Mouse (Mus musculus) embryonic stem cell, embryonic (primary cell): ENCODE measurements around the gene Ntf5.

Experiments
- CTCF ChIA-PET, 4 experiments: fragments of 300-600 bp in 2 of 4; fragments of 350-600 bp in 2 of 4; sonication (Branson Sonifier 250); formaldehyde crosslinking; loops; one replicate each; lab custom pipeline; 2022; ENCODE audit warnings: inconsistent platforms in 2 of 4; lab: Charles Lee
- POLR2A ChIA-PET, 4 experiments: fragments of 300-600 bp in 2 of 4; fragments of 350-600 bp in 2 of 4; sonication (Branson Sonifier 250); formaldehyde crosslinking; loops; one replicate each; lab custom pipeline; 2022; ENCODE audit warnings: antibody characterized with exemption in 4 of 4, inconsistent platforms in 1 of 4; lab: Charles Lee

Ntf5 gene

DNA sequence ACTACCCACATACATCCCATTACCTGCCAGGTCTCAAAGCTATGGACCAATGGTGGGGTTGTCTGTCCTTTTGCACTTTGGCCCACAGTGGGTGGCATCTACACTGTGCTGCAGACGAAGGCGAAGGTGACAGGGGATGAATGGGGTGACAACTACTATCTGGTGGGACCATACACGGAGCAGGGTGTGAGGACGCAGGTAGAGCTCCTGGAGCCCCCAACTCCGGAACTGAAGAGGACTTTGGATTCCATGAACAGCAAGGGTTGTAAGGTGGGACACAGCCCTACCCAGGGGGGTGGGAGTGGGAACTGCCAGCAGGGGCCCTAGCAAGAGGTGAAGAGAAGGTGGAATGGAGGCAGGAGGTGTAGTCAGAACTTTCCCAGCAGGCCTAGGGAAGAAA is 22.9 kb downstream of the Ntf5 start:
- CTCF ChIA-PET = interaction anchor here (0.7 to 5.1 kb wide), 14 partner anchors 11 to 388 kb away, joined by 3 to 44 read pairs (median 4); partner anchors contain the start of genes Kcna7 (in 1 of the 4) and Snrnp70 (in 1 of the 4)
- POLR2A ChIA-PET = interaction anchor here in 3 of 4 experiments (0.6 to 10.2 kb wide), 28 partner anchors 12 to 282 kb away, joined by 3 to 114 read pairs (median 6); partner anchors contain the start of genes Ftl1 (in 3 of the 3), Lhb (in 2 of the 3), Snrnp70 (in 2 of the 3) and Aldh16a1 (in 1 of the 3)

DNA sequence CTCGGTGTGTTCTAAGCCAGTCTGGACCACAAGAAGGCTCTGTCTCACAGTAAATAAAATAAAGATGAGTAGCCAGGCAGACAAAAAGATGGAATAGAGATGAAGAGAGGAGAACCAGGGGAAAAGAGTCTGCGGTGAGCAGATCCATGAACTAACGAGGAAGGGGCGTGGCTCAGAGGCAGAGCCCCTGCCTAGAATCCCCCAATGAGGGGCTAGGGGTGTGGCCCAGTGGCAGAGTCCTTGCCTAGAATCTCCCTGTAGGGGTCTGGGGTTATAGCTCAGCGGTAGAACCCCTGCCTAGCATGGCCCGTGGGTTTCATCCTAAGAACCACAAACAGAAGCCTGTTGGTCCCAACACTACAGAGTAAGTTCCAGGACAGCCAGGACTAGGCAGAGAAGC is 23.6 kb downstream of the Ntf5 start:
- POLR2A ChIA-PET = interaction anchor here in 3 of 4 experiments (0.5 to 10.2 kb wide), 39 partner anchors 10 to 369 kb away, joined by 3 to 114 read pairs (median 5); partner anchors contain the start of genes Ftl1 (in 3 of the 3), Lhb (in 2 of the 3), Ntf5 (in 2 of the 3) and Snrnp70 (in 2 of the 3)

DNA sequence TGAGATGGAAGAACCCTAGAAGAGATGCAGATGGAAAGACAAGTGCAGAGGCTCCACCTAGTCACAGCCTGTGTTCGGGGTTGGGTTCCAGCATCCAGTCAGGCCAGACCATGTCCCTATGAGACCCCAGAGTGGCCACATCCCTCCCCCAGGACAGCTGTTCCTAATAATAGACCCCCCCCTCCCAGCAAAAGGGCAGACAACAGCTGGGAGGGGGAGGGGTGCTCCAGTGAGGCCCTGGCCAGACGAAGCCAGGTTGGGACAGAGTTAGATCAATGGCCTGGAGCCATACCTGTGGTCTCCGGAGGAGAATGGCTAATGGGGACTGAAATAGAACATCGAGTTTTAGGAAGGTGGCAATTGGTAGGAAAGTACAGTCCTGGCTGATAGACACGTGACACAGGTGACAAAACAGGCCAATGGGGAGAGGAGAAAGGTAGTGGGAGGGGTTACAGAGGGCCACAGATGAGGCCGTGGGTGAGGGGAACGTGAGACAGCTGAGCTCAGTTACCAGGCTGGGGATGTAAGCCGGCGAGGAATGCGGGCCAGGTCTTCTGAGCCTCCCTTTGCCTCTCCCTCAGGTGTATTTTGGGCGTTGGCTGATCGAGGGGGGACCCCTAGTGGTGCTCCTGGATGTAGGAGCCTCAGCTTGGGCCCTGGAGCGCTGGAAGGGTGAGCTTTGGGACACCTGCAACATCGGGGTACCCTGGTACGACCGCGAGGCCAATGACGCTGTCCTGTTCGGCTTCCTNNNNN is 24.2 kb downstream of the Ntf5 start, which contains the start of gene Ruvbl2:
Gene Ruvbl2, minus strand, starts transcription at position 576 of the 756 bp plus-strand sequence.
- POLR2A ChIA-PET = interaction anchor here in 3 of 4 experiments (0.5 to 10.2 kb wide), 44 partner anchors 10 to 370 kb away, joined by 3 to 114 read pairs (median 5); partner anchors contain the start of genes Ftl1 (in 3 of the 3), Lhb (in 2 of the 3), Ntf5 (in 2 of the 3) and Snrnp70 (in 2 of the 3)
- CTCF ChIA-PET = interaction anchor here (0.7 to 5.1 kb wide), 26 partner anchors 10 to 283 kb away, joined by 3 to 44 read pairs (median 4); partner anchors contain the start of genes Kcna7 (in 2 of the 4), Lhb (in 1 of the 4) and Slc6a21 (in 1 of the 4)

More for the DNA sequence above, 23.6 kb downstream of the Ntf5 start:
- CTCF ChIA-PET = interaction anchor here (0.7 to 5.1 kb wide), 20 partner anchors 10 to 388 kb away, joined by 3 to 44 read pairs (median 4); partner anchors contain the start of genes Kcna7 (in 2 of the 4), Lhb (in 1 of the 4), Slc6a21 (in 1 of the 4) and Snrnp70 (in 1 of the 4)

DNA sequence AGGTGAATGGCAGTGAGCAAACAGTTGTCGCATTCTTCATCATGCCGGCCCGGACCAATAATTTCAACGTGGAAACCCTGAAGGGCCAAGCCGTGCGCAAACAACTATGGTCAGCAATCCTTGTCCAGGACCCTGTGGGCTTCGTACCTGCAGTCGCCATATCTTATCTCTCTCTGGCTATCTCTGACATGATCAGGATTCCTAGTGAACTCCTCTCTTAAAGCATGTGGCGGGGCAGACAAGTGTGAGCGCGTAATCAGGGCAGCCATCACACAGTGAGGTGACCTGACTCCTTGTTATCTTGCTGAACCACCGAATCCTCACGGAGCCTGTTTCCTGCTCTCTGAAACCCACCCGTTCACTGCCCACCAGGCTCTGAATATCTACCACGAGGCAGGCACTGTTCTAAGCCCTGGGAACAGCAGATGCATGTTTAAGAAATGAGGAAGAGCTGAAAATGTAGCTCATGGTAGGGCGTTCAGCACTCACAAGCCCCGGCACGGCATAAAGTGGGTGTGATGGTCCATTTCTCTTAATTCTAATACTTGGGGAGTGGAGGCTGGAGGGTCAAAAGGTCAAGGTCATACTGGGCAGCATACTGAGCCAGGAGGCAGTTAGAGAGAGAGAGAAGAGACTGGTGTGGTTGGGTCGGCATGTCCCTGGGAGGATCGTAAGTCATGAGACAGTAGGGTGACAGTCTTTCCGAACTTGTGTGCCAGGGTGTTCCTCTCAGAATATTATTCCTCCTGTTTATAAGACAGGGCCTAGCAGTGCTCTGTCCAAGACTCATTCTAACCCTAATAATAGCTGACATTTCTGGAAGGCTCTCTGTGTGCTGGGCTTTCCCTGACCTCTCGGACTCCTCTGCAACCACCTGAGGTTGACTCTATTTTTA is 30.3 kb downstream of the Ntf5 start:
- ChIA-PET CTCF (interaction anchor here in 3 of 4 experiments (0.5 to 2.2 kb wide), 3 partner anchors 9 to 143 kb away, joined by 3 to 12 read pairs (median 4); partner anchors contain the start of gene Gys1 (in 2 of the 3)), POLR2A (interaction anchor here in 3 of 4 experiments (0.6 to 3.4 kb wide), 14 partner anchors 9 to 228 kb away, joined by 3 to 18 read pairs (median 4); partner anchors contain the start of genes Ftl1 (in 3 of the 3), Gys1 (in 2 of the 3), Kcna7 (in 1 of the 3) and Tead2 (in 1 of the 3))

DNA sequence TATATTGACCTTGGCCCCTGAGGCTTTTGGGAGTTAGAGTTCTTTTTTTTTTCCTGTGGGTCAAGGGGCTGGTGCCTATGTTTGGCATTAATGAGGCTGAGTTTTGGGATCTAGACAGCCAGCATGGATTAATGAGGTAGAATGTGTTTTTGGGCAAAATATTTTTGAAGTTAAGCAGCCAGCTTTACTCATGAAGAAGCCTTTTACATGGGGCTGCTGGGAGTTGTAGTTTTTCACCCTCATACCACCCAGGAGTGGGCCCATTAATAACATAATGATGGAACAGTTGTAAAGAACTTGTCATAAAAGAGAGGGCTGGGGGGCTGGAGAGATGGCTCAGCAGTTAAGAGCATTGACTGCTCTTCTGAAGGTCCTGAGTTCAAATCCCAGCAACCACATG is 33.1 kb downstream of the Ntf5 start:
- CTCF ChIA-PET = interaction anchor here (0.6 to 3.9 kb wide), 22 partner anchors 9 to 181 kb away, joined by 3 to 44 read pairs (median 6); partner anchors contain the start of genes Kcna7 (in 3 of the 4), Ruvbl2 (in 3 of the 4), Gys1 (in 2 of the 4) and Bax (in 1 of the 4)
- POLR2A ChIA-PET = interaction anchor here (0.5 to 5.7 kb wide), 16 partner anchors 10 to 273 kb away, joined by 3 to 102 read pairs (median 20); partner anchors contain the start of genes Bax (in 3 of the 4), Ftl1 (in 2 of the 4), Gys1 (in 2 of the 4) and Ruvbl2 (in 2 of the 4)

DNA sequence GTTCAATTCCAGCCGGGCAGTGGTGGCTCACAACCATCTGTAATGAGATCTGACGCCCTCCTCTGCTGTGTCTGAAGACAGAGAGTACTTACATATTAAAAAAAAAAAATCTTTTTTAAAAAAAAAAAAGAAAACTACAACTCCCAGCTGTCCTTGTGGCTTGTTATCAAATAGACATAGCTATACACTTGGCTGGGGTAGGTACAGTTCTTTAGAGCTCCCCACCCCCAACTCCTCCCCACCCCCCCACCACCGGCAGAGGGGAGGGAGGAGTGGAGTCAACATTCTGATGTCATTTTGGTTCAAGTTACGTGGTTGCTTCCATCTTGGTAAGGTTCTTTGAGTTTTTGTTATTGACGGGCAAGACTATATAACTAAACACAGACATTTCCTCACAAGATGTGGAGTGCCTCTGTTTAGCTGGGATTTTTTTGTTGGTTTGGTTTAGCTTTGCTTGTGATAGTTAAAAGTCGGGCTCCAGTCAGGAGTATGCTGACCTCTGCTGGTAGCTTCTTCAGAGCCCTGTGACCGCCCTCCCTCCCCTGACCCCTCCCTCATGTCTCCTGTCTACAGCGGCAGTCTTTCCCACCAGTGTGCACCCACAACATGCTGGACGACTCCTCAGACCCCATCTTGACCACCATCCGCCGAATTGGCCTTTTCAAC is 34.0 kb downstream of the Ntf5 start:
- POLR2A ChIA-PET = interaction anchor here (0.5 to 5.7 kb wide), 84 partner anchors 7 to 1627 kb away, joined by 3 to 102 read pairs (median 4); partner anchors contain the start of genes Ftl1 (in 4 of the 4), Bax (in 3 of the 4), Gys1 (in 3 of the 4) and Kcna7 (in 3 of the 4)
- CTCF ChIA-PET = interaction anchor here (0.6 to 3.9 kb wide), 71 partner anchors 9 to 353 kb away, joined by 3 to 44 read pairs (median 4); partner anchors contain the start of genes Gys1 (in 4 of the 4), Kcna7 (in 4 of the 4), Ruvbl2 (in 4 of the 4) and Ntf5 (in 2 of the 4)

DNA sequence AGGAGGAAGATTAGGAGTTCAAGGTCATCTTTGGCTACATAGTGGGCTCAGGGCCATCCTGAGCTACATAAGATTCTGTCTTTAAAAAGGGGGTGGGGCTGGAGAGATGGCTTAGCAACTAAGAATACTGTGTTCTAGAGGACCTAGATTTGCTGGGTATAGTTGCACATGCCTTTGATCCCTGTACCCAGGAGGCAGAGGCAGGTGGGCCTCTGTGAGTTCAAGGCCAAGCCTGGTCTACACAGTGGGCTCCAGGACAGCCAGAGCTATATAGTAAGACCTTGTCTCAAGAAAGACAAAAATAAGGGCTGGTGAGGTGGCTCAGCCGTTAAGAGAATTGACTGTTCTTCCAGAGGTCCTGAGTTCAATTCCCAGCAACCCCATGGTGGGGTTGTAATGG is 36.5 kb downstream of the Ntf5 start:
- POLR2A ChIA-PET = interaction anchor here (0.5 to 5.7 kb wide), 27 partner anchors 8 to 248 kb away, joined by 3 to 102 read pairs (median 5); partner anchors contain the start of genes Ftl1 (in 4 of the 4), Bax (in 2 of the 4), Gys1 (in 2 of the 4) and Ruvbl2 (in 2 of the 4)
- CTCF ChIA-PET = interaction anchor here in 3 of 4 experiments (0.6 to 3.9 kb wide), 13 partner anchors 11 to 233 kb away, joined by 3 to 44 read pairs (median 6); partner anchors contain the start of genes Gys1 (in 2 of the 3), Ruvbl2 (in 2 of the 3), Bax (in 1 of the 3) and Kcna7 (in 1 of the 3)

DNA sequence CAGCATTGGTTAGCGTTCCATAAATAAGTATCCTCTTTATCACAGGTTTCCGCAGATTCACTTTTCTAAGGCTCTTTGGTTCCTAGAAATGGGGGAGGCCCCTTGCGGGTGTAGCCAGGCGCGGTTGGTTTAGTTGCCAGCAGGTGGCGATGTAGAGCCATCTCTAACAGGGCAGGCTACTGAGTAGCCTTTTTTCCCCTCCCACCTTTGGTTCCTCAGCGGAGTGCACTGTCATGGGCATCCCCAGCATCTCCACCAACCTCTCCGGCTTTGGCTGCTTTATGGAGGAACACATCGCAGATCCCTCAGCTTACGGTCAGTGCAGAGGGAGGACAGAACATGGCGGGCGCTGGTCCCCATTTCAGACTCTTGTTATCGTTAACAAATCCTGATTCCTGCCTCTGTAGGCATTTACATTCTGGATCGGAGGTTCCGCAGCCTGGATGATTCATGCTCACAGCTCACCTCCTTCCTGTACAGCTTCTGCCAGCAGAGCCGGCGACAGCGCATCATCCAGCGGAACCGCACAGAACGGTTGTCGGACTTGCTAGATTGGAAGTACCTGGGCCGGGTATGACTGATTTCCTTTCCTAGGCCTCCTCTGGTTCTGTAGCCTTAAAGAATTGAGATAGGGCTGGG is 38.0 kb downstream of the Ntf5 start:
- CTCF ChIA-PET = interaction anchor here in 3 of 4 experiments (0.7 to 1.4 kb wide), 7 partner anchors 9 to 269 kb away, joined by 3 to 5 read pairs (median 3); partner anchors contain the start of genes Fam83e (in 1 of the 3) and Gys1 (in 1 of the 3)
- POLR2A ChIA-PET = interaction anchor here in 3 of 4 experiments (0.7 to 5.7 kb wide), 15 partner anchors 7 to 267 kb away, joined by 3 to 102 read pairs (median 4); partner anchors contain the start of genes Bax (in 2 of the 3), Ftl1 (in 2 of the 3), Kcna7 (in 1 of the 3) and Plekha4 (in 1 of the 3)

DNA sequence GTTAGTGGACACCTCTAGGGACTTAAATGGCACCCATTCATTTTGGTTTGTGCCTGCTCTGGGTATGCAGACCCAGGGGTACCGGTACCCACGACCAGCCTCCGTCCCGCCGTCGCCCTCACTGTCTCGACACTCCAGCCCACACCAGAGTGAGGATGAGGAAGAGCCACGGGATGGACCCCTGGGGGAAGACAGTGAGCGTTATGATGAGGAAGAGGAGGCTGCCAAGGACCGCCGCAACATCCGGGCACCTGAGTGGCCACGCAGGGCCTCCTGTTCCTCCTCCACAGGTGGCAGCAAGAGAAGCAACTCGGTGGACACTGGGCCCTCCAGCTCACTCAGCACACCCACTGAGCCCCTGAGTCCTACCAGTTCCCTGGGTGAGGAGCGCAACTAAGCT is 41.5 kb downstream of the Ntf5 start:
- CTCF ChIA-PET = interaction anchor here in 1 of 4 experiments (1.1 kb wide), 1 partner anchor 174 kb away, joined by 3 read pairs; no protein-coding TSS in a partner anchor
- POLR2A ChIA-PET = interaction anchor here (0.5 to 4.6 kb wide), 23 partner anchors 10 to 134 kb away, joined by 3 to 63 read pairs (median 7); partner anchors contain the start of genes Bax (in 3 of the 4), Ruvbl2 (in 2 of the 4), Gys1 (in 1 of the 4) and Kcna7 (in 1 of the 4)

DNA sequence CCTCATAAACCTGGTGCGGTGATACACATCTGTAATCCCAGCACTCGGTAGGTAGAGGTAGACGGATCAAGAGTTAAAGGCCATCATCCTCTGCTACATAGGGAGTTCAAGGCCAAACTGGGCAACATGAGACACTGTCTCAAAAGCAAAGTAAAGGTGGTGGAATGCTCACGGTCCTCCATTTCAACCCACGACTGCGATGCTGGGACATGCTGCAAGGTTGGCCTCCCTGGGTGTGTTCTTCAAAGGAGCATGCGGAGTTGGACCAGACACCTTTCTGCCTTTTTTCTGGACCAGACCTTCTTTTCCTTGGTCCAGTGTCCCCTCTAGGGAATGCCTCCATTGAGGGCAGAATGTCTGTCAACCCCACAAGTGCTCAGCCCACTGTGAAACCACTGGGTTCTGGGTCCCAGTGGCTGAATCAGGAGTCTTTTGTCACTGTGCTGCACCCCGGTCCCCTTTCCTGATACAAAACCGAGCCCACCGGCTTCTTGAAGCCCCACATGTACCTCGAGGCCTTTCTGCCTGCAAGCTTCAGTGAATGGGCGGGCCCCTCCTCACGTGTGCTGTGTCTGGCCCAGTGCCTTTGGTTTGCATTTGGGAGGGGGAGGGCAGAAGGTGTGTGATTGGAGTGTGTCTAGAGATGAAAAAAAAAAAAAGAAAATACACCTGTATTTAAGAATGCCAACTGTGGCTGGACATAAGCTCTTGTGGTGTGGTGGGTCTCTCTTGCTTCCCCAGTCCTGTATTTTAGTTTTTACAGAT is 42.6 kb downstream of the Ntf5 start:
- ChIA-PET POLR2A (interaction anchor here (0.5 to 4.7 kb wide), 142 partner anchors 7 to 1102 kb away, joined by 3 to 102 read pairs (median 4); partner anchors contain the start of genes Bax (in 3 of the 4), Gys1 (in 3 of the 4), Ntf5 (in 3 of the 4) and Ruvbl2 (in 3 of the 4)), CTCF (interaction anchor here (0.6 to 1.5 kb wide), 23 partner anchors 8 to 262 kb away, joined by 3 to 13 read pairs (median 4); partner anchors contain the start of genes Gys1 (in 2 of the 4), Ruvbl2 (in 2 of the 4) and Sphk2 (in 1 of the 4))

DNA sequence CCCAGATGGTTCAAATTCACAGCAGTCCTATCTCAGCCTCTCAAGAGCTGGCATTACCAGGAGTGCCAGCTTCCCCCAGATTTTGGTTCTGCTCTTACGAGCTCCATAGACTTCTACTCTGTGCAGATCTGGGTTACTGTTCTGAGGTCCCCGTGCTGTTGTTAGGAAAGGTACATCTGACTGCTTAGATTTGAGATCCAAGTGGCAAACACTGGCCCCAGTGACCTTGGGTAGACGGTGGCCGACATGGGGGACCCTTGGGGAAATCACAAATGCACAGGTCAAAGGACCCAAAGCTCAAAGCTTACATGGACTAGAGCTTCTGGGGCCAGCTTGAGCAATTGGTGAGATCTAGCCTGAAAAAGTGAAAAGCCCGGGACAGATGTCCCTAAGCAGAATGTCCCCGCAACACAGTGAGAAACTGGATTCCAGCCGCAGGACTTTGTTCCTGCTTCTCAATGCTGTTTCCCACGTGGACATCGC is 43.3 kb downstream of the Ntf5 start:
- CTCF ChIA-PET = interaction anchor here (0.6 to 1.5 kb wide), 20 partner anchors 9 to 261 kb away, joined by 3 to 13 read pairs (median 4); partner anchors contain the start of genes Gys1 (in 2 of the 4), Ruvbl2 (in 2 of the 4) and Sphk2 (in 1 of the 4)
- POLR2A ChIA-PET = interaction anchor here (0.5 to 4.7 kb wide), 139 partner anchors 8 to 1103 kb away, joined by 3 to 102 read pairs (median 4); partner anchors contain the start of genes Bax (in 3 of the 4), Gys1 (in 3 of the 4), Ntf5 (in 3 of the 4) and Ruvbl2 (in 3 of the 4)

DNA sequence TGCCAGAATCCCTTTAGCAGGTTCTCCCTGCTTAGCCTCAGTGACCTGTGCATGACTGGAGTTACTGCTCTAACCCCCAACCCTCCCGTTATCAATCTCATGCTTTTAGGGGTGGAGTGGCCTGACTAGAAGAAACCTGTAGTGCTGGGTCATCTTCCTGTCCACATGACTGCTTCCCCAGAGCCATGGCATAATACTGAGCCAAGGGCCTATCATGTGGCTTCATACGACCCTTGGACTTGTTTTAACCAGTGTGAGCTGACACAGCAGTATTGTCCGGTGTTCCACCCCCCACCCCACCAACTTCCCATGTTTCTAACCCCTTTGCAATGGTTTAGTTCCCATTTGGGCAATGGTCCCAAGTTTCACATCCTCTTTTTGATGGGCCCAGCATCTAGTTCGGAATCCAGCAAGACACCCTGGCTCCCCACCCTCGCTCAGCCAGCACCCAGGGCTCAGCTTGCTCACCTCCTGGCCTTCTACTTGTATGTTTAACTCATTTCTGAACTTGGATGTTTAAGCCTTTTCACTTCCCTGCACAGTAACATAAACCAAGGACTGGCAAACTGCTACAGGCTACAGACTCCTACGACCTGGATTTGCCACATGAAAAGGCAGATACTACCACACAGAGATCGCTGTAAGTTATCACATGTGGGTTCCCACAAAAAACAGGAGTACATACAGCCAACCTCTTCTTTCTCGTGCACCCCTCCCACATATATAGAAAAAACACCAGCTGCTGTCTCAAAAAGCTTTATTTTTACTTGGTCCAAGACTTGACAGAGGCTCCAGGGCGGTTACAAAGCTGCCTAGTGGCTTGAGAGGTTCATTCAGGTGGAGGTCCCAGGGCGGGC is 43.9 kb downstream of the Ntf5 start:
- POLR2A ChIA-PET = interaction anchor here (0.5 to 4.7 kb wide), 133 partner anchors 8 to 600 kb away, joined by 3 to 102 read pairs (median 5); partner anchors contain the start of genes Bax (in 3 of the 4), Fam83e (in 3 of the 4), Gys1 (in 3 of the 4) and Ruvbl2 (in 3 of the 4)
- CTCF ChIA-PET = interaction anchor here (0.5 to 1.5 kb wide), 13 partner anchors 8 to 261 kb away, joined by 3 to 10 read pairs (median 4); partner anchors contain the start of genes Gys1 (in 1 of the 4) and Sphk2 (in 1 of the 4)
